Mouse (Mus musculus) forebrain, embryonic 15.5 days (tissue): Measurements from ENCODE around the gene Prr7. TPM values are rescaled to one million over a fixed set of nuclear protein-coding genes. Genes with fewer than 3 reads are reported as not detected.

Experiments
- ATAC-seq: fragments of 200-750 bp; cut with Nextera tagmentation; replicated peaks from 2 replicates; pipeline ENCODE4 v1.8.0; 2017; ENCODE audit warnings: mild to moderate bottlenecking, moderate TSS enrichment, moderate library complexity
- H3K27ac ChIP-seq: fragments of 300-500 bp; sonication (generic); replicated peaks from 2 replicates; pipeline ENCODE4 v1.5.1; 2015; ENCODE audit warnings: mild to moderate bottlenecking, inconsistent platforms
- H3K27me3 ChIP-seq: fragments of 300-500 bp; sonication (generic); 2 replicates; pipeline ENCODE4 v1.6.1; 2015; ENCODE audit warnings: inconsistent platforms
- H3K36me3 ChIP-seq: fragments of 300-500 bp; sonication (generic); 2 replicates; pipeline ENCODE4 v1.6.1; 2015; ENCODE audit warnings: mild to moderate bottlenecking, inconsistent platforms
- H3K4me1 ChIP-seq: fragments of 300-500 bp; sonication (generic); 2 replicates; pipeline ENCODE4 v1.6.1; 2015; ENCODE audit warnings: inconsistent platforms
- H3K4me2 ChIP-seq: fragments of 300-500 bp; sonication (generic); replicated peaks from 2 replicates; pipeline ENCODE4 v1.6.1; 2015; ENCODE audit warnings: mild to moderate bottlenecking, inconsistent platforms
- H3K4me3 ChIP-seq: fragments of 300-500 bp; sonication (generic); 2 replicates; pipeline ENCODE4 v1.5.1; 2015; ENCODE audit warnings: mild to moderate bottlenecking, inconsistent platforms
- H3K9ac ChIP-seq: fragments of 300-500 bp; sonication (generic); replicated peaks from 2 replicates; pipeline ENCODE4 v1.6.1; 2015; ENCODE audit warnings: mild to moderate bottlenecking, inconsistent platforms
- H3K9me3 ChIP-seq: fragments of 300-500 bp; sonication (generic); 2 replicates; pipeline ENCODE4 v1.6.1; 2016; ENCODE audit warnings: inconsistent platforms
- WGBS: fragments of 180-500 bp; shearing (Covaris S2); methylation state at CpG from one replicate; pipeline ENCODE4 v1.1.7; 2015; ENCODE audit warnings: mixed read lengths; 5-methylcytosine and 5-hydroxymethylcytosine counted together
- polyA plus RNA-seq: library from polyadenylated mRNA; unstranded; fragments of >200 nt; fragmentation: Nextera tagmentation; extraction: Ambion mirVana; gene quantifications from 2 replicates; pipeline ENCODE4 v1.2.1, GENCODE M21; 2015

The Prr7 gene
- polyA plus RNA-seq, result 3.2 and 3.4 TPM in 2 replicates

DNA sequence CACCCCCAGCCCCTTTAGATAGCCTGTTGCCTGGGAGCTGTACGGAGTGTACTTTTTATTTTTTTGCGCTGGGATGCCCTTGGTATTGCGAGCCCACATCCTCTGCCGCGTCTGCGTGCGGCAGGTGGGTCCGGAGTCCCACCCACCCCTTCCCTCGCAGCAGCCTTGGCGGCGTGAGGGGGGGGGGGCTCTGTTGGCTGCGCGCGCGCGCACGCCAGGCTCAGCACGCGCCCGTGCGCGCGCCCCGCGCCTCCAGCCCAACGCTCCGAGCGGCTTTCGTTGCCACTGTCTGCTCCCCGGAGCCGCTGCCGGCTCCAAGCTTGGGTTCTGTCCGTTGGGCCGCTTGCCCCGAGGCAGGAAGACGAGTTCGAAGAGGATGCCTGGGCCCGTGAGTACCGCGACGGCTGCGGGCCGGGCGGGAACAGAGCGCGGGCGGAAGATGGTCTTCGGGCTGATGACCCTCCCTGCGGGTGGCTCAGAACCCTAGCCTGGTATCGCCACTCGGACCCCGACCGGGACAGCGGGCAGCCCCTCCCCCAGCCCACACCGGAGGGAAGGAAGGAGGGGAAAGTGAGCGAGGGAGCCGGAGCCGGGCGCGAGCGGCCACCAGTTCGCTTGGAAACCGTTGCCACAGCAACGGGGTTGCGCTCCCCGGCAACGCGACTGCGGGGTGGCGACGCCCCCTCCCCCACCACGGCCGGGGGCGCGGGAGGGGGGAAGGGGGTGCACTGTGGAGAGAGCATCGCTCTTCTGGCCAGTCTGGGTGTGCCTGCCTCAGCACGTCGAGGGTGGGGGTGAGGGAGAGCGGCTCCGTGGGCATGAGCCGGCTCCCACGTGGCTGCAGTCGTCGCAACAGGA, at the start of gene Prr7:
Prr7 (plus strand) TSS at position 241 of the 858 bp plus-strand sequence.
- peak; percentile 77 for ATAC-seq
- peaks cover 50% of the 10 kb centered on the region for H3K4me1 ChIP-seq
- no peaks in the 10 kb centered on the region for H3K27me3 ChIP-seq
- no peaks in the 10 kb centered on the region for H3K9me3 ChIP-seq
- peak within 1 kb of the TSS; percentile 81 for H3K4me3 ChIP-seq
- peak within 1 kb of the TSS; percentile 84 for H3K4me2 ChIP-seq
- peak within 1 kb of the TSS; percentile 89 for H3K9ac ChIP-seq
- under 1% methylated on average over 83 of the region's 84 CpGs for WGBS
- peak within 1 kb of the TSS; percentile 97 for H3K27ac ChIP-seq
- peaks cover 13% of the 10 kb centered on the region for H3K36me3 ChIP-seq

DNA sequence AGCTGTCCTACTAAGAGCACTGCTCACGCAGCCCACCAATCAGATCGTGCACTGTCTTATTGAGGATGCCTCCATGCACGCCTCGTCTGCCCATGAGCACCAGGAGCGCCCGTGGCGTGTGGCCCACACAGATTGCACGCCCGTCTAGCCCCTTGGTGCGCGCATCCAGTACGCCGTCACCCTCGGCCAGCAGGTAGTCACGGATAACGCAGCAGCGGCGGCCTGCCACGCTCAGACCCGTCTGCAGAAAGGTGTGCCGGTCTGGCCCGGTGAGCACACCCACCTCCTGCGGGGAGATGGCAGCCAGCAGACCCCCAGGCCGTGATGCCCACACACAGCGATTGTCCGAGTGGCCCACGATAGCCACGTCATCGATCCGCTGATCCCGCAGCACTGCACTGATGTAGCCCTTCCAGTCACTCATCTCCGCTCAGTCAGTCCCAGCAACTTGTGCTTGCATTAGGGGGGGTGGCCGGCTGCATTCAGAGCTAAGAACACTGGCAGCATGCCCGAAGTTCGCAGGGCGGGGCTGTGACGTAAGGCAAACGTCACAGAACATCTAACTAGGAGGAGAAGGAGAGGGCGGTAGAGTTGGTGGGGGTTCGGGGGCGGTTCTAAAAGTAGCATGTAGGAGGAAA, 49.2 kb upstream of the Prr7 start, which contains the start of gene Pfn3:
Pfn3 (minus strand) TSS at position 490 of the 638 bp plus-strand sequence.
- H3K9me3 ChIP-seq, result no peaks in the 10 kb centered on the region
- no peaks in the 10 kb centered on the region for H3K36me3 ChIP-seq
- H3K27me3 ChIP-seq, result peaks cover 10% of the 10 kb centered on the region
- ATAC-seq, result peak; percentile 70
- peaks cover 14% of the 10 kb centered on the region for H3K4me1 ChIP-seq
- H3K27ac ChIP-seq, result no peak within 1 kb of the TSS
- WGBS, result 7% methylated on average over 41 of the region's 41 CpGs
- peak within 1 kb of the TSS; percentile 39 for H3K4me3 ChIP-seq
- peak within 1 kb of the TSS; percentile 53 for H3K4me2 ChIP-seq
- peak within 1 kb of the TSS; percentile 44 for H3K9ac ChIP-seq

DNA sequence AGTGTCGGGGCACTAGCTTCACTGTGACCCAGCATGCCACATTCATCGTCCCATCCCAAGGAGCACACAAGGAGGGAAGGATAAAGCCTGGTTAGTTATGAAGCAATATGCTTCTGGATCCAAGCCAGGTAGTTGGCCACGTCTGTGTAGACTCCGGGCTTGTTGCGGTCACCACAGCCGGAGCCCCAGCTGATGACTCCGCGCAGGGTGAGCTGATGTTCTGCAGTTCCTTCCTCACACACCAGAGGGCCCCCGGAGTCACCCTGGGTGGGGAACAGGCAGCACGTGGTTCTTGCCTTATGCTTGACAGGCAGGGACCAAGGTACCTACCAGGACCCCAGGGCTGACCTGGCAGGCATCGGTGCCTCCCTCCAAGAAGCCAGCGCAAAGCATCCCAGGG, 46.1 kb upstream of the Prr7 start:
- 11% methylated on average over 12 of the region's 12 CpGs for WGBS
- H3K27me3 ChIP-seq, result peaks cover 34% of the 10 kb centered on the region
- H3K4me3 ChIP-seq, result peak overlapping the region; percentile 14

DNA sequence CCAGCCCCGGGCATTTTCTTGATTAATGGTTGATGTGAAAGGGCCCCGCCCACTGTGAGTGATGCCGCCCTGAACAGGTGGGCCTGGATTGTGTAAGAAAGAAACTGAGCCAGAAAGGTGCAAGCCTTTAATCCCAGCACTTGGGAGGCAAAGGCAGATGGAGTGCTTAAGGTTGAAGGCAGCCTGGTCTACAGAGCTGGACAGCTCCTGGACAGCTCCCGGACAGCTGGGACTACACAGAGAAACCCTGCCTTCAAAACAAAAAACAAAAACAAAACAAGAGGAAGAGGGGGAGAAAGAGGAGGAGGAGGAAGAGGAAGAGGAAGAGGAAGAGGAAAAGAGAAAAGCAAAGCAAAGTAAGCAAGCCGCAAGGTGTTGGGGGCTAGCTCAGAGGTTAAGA, 44.9 kb upstream of the Prr7 start:
- Histone ChIP-seq H3K9me3 (no peaks in the 10 kb centered on the region), H3K27me3 (peaks cover 34% of the 10 kb centered on the region), H3K9ac (no peak overlapping the region), H3K4me1 (peaks cover 30% of the 10 kb centered on the region), H3K4me2 (no peak overlapping the region), H3K27ac (no peak overlapping the region), H3K36me3 (no peaks in the 10 kb centered on the region), H3K4me3 (no peak overlapping the region)
- ATAC-seq, result no peak
- 88% methylated on average over 5 of the region's 5 CpGs for WGBS

More for the DNA sequence above, 46.1 kb upstream of the Prr7 start:
- Histone ChIP-seq H3K36me3 (no peaks in the 10 kb centered on the region), H3K4me2 (peak overlapping the region; percentile 33), H3K9me3 (no peaks in the 10 kb centered on the region), H3K4me1 (peaks cover 30% of the 10 kb centered on the region), H3K9ac (peak overlapping the region; percentile 18; the same call in 1 of the 2 replicates), H3K27ac (no peak overlapping the region)
- ATAC-seq, result peak; percentile 49

- Histone ChIP-seq H3K27ac (no peak overlapping the region), H3K27me3 (peaks cover 34% of the 10 kb centered on the region)
- ATAC-seq, result peak; percentile 47
Measured at GRCm38 (mm10) chr13:55420018-55420932, 43.8 kb upstream of the Prr7 start.

DNA sequence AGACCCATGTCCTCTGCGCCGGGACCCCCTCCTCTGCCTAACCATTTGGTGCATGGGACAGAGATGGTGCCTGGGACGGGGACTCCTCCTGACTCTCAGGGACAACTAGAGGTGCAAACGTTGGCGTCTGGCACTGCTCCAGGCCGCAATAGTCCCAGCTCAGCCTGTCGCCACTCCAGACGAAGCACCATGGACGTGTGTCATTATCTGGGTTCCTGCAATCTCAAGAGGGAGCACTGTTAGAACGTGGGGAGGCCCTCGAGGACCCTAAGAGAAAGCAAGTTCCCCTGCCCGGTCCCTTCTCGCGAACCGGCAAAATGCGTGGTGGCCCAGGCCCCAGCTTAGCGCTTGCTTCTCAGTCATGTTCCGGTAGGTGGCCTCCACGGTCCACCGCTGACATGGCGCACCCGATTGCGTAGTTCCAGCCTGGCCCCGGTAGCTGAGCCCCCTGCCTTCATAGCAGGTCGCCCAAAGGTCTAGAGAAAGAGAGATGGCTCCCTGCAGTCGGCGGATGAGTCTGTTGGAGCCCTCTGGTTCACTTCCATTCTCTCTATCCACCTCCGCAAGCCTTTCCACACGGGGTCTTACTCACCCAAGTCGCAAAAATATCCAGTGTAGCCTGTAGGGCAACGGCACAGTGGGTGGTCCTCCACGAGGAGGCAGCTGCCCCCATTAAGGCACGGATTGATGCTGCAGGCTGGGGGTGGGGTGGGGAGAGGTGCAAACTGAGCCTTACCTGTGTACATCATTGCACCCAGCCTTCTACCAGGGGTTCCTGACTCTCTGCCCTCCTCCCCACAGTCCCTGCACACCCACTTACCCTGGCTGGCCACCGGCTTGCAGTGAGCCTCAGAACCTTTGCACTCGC, 42.9 kb upstream of the Prr7 start:
- peak overlapping the region; percentile 26 for H3K9ac ChIP-seq
- peaks cover 22% of the 10 kb centered on the region for H3K4me1 ChIP-seq
- peak; percentile 73 for ATAC-seq
- 14% methylated on average over 35 of the region's 35 CpGs for WGBS
- H3K27ac ChIP-seq, result no peak overlapping the region
- H3K27me3 ChIP-seq, result peaks cover 34% of the 10 kb centered on the region
- no peaks in the 10 kb centered on the region for H3K36me3 ChIP-seq
- H3K4me3 ChIP-seq, result peak overlapping the region; percentile 27
- peak overlapping the region; percentile 41 for H3K4me2 ChIP-seq
- no peaks in the 10 kb centered on the region for H3K9me3 ChIP-seq

More at GRCm38 (mm10) chr13:55420018-55420932, 43.8 kb upstream of the Prr7 start:
- whole genome bisulfite sequencing, result 32% methylated on average over 51 of the region's 51 CpGs
- H3K4me1 ChIP-seq, result peaks cover 22% of the 10 kb centered on the region
- H3K36me3 ChIP-seq, result no peaks in the 10 kb centered on the region
- H3K4me3 ChIP-seq, result no peak overlapping the region
- peak overlapping the region; percentile 41 for H3K4me2 ChIP-seq
- H3K9me3 ChIP-seq, result no peaks in the 10 kb centered on the region
- H3K9ac ChIP-seq, result no peak overlapping the region

DNA sequence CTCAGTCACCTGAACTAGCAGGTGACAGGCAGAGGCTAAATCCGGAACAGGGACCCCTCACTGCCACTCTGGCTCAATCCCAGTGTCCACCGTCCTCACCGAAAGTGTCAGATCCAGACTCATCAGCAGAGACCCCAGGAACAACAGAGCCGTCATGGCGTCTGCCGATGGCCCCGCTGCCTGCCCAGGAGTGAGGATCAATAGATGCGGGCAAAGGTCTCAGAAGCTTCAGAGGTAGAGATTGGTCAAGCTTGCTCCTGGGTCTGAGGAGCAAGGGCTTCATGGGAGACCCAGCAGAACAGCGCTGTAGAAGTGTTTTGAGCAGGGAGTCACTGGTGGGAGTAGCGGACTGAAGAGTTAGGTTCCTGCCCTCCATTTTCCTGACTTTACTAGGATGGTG, 37.5 kb upstream of the Prr7 start, which contains the start of gene F12:
F12 (minus strand) TSS at position 181 of the 400 bp plus-strand sequence.
- Histone ChIP-seq H3K4me2 (no peak within 1 kb of the TSS), H3K4me1 (no peaks in the 10 kb centered on the region), H3K4me3 (no peak within 1 kb of the TSS), H3K36me3 (no peaks in the 10 kb centered on the region), H3K27me3 (peaks cover 7% of the 10 kb centered on the region), H3K9me3 (no peaks in the 10 kb centered on the region), H3K27ac (no peak within 1 kb of the TSS), H3K9ac (no peak within 1 kb of the TSS)
- 90% methylated on average over 10 of the region's 10 CpGs for WGBS
- ATAC-seq, result no peak

GRCm38 (mm10) chr13:55429226-55429888, 34.7 kb upstream of the Prr7 start:
- H3K27me3 ChIP-seq, result no peaks in the 10 kb centered on the region
- no peak for ATAC-seq

GRCm38 (mm10) chr13:55430566-55430965, 33.5 kb upstream of the Prr7 start:
- Histone ChIP-seq H3K36me3 (no peaks in the 10 kb centered on the region), H3K9ac (no peak overlapping the region), H3K9me3 (no peaks in the 10 kb centered on the region), H3K4me3 (no peak overlapping the region), H3K4me1 (no peaks in the 10 kb centered on the region), H3K4me2 (no peak overlapping the region), H3K27ac (no peak overlapping the region), H3K27me3 (no peaks in the 10 kb centered on the region)
- ATAC-seq, result no peak
- WGBS, result 85% methylated on average over 2 of the region's 2 CpGs

More at GRCm38 (mm10) chr13:55429226-55429888, 34.7 kb upstream of the Prr7 start:
- no peaks in the 10 kb centered on the region for H3K36me3 ChIP-seq
- H3K4me1 ChIP-seq, result no peaks in the 10 kb centered on the region
- H3K9me3 ChIP-seq, result no peaks in the 10 kb centered on the region
- 79% methylated on average over 12 of the region's 12 CpGs for WGBS
- no peak overlapping the region for H3K4me3 ChIP-seq
- H3K9ac ChIP-seq, result no peak overlapping the region
- no peak overlapping the region for H3K4me2 ChIP-seq
- no peak overlapping the region for H3K27ac ChIP-seq

DNA sequence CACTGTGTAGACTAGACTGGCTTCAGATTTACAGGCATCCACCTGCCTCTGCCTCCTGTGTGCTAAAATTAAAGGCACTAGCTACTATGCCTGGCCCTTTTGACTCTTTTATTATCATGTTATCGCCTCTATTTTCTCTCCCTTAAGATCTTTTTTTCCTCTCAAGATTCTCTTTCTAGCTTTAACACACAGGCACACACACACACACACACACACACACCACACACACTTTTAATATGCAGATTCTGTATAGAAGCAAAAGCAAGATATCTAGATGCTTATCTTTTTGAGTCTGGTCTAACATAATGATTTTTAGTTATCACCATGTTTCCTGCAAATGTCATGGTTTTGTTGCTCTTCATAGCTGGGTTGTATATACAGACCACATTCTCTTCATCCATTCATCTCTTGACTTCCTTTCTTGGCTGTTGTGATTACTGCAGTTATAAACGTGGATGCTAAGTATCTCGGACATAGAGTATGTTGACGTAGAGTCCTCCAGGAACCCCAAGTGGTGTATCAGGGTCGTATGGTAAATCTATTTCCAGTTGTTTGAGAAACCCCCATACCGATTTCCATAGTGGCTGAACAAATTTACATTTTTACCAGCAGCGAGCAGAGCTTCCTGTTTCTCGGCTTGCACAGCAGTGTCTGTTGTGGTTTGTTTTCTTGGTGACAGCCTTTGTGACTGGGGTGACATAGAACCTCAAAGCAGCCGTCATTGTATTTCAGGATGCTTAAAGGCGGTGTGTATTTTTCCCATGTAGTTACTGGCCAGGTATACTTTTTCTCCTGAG, 32.0 kb upstream of the Prr7 start:
- no peak overlapping the region for H3K9ac ChIP-seq
- no peak for ATAC-seq
- H3K9me3 ChIP-seq, result no peaks in the 10 kb centered on the region
- H3K4me2 ChIP-seq, result no peak overlapping the region
- no peaks in the 10 kb centered on the region for H3K27me3 ChIP-seq
- WGBS, result 74% methylated on average over 10 of the region's 10 CpGs
- H3K36me3 ChIP-seq, result no peaks in the 10 kb centered on the region
- H3K4me3 ChIP-seq, result no peak overlapping the region
- no peak overlapping the region for H3K27ac ChIP-seq
- no peaks in the 10 kb centered on the region for H3K4me1 ChIP-seq
